Mouse (Mus musculus) forebrain, embryonic 12.5 days (tissue): ENCODE data around the gene Zfp768. TPM values are rescaled to one million over a fixed set of nuclear protein-coding genes. Genes with fewer than 3 reads are reported as not detected.

Experiments
- polyA plus RNA-seq: library from polyadenylated mRNA; unstranded; fragments of >200 nt; fragmentation: Nextera tagmentation; extraction: Ambion mirVana; gene quantifications from 2 replicates; pipeline ENCODE4 v1.2.1, GENCODE M21; 2016

Gene Zfp768
- polyA plus RNA-seq, 1 experiment from 2014 or later: 16.3 TPM

Other genes with a start within 250 kb of the Zfp768 start
- 2.0 and 2.4 TPM in 2 replicates for gene Qprt, start 223.4 kb downstream of the Zfp768 start, polyA plus RNA-seq
- 0.23 TPM in 1 of 2 replicates, not detected in the other for gene Spn, start 207.8 kb downstream of the Zfp768 start, polyA plus RNA-seq
- 104 and 108 TPM in 2 replicates for gene Cd2bp2, start 149.5 kb downstream of the Zfp768 start, polyA plus RNA-seq
- 30.8 and 34.3 TPM in 2 replicates for gene Tbc1d10b, start 137.1 kb downstream of the Zfp768 start, polyA plus RNA-seq
- gene Mylpf, start 136.7 kb downstream of the Zfp768 start, polyA plus RNA-seq: 9.2 and 10.1 TPM in 2 replicates
- 77.6 and 80.2 TPM in 2 replicates for gene Zfp553, start 112.5 kb downstream of the Zfp768 start, polyA plus RNA-seq
- gene Sept1, start 112.5 kb downstream of the Zfp768 start, polyA plus RNA-seq: 42.6 and 43.4 TPM in 2 replicates
- 53.3 and 60.3 TPM in 2 replicates for gene Zfp771, start 101.3 kb downstream of the Zfp768 start, polyA plus RNA-seq
- gene Dctpp1, start 84.9 kb downstream of the Zfp768 start, polyA plus RNA-seq: 208 and 224 TPM in 2 replicates
- 73.7 and 81.6 TPM in 2 replicates for gene Sephs2, start 71.5 kb downstream of the Zfp768 start, polyA plus RNA-seq
- gene Itgal, start 49.3 kb downstream of the Zfp768 start, polyA plus RNA-seq: 0.26 and 0.47 TPM in 2 replicates
- gene Zfp747, start 30.5 kb upstream of the Zfp768 start, polyA plus RNA-seq: 6.9 and 9.1 TPM in 2 replicates
- gene 9130019O22Rik, start 41.6 kb upstream of the Zfp768 start, polyA plus RNA-seq: 5.2 and 5.6 TPM in 2 replicates
- 5.2 and 5.5 TPM in 2 replicates for gene E430018J23Rik, start 48.0 kb upstream of the Zfp768 start, polyA plus RNA-seq
- 5.3 and 6.4 TPM in 2 replicates for gene Zfp764, start 61.2 kb upstream of the Zfp768 start, polyA plus RNA-seq
- gene Zfp688, start 76.5 kb upstream of the Zfp768 start, polyA plus RNA-seq: 32.3 and 36.4 TPM in 2 replicates
- 16.0 and 18.8 TPM in 2 replicates for gene Zfp689, start 103.6 kb upstream of the Zfp768 start, polyA plus RNA-seq
- gene Prr14, start 114.0 kb upstream of the Zfp768 start, polyA plus RNA-seq: 63.0 and 64.7 TPM in 2 replicates
- gene Fbrs, start 133.6 kb upstream of the Zfp768 start, polyA plus RNA-seq: 10.4 and 12.3 TPM in 2 replicates
- 87.4 and 92.1 TPM in 2 replicates for gene Srcap, start 166.4 kb upstream of the Zfp768 start, polyA plus RNA-seq
- gene Gm42715, start 174.0 kb upstream of the Zfp768 start, polyA plus RNA-seq: 16.4 and 16.8 TPM in 2 replicates
- 4.2 and 4.7 TPM in 2 replicates for gene Tmem265, start 215.8 kb upstream of the Zfp768 start, polyA plus RNA-seq
- gene Phkg2, start 227.8 kb upstream of the Zfp768 start, polyA plus RNA-seq: 56.6 and 60.7 TPM in 2 replicates
- gene Ccdc189, start 243.0 kb upstream of the Zfp768 start, polyA plus RNA-seq: 12.7 and 16.3 TPM in 2 replicates
- 67.7 and 74.1 TPM in 2 replicates for gene Rnf40, start 243.2 kb upstream of the Zfp768 start, polyA plus RNA-seq